Mouse (Mus musculus) MEL (cell line): ENCODE measurements around the gene Oprl1. TPM values are rescaled to one million over a fixed set of nuclear protein-coding genes. Genes with fewer than 3 reads are reported as not detected.

Experiments
- DNase-seq: peaks from one replicate; pipeline ENCODE4 v3.0.0; 2011; ENCODE audit warnings: low read depth, low spot score
- H3K27ac ChIP-seq: 2 replicates; pipeline ENCODE4 v1.5.1; 2012; ENCODE audit warnings: low read depth, mild to moderate bottlenecking, control low read depth, low read length, moderate library complexity; ENCODE audit not compliant: control insufficient read depth
- H3K27me3 ChIP-seq, 2 experiments: fragments of 150-350 bp in 1 of 2; sonication (generic) in 1 of 2; 2 replicates each; pipeline ENCODE4 v1.6.1; 2012; ENCODE audit warnings: low read length in 2 of 2, mild to moderate bottlenecking in 2 of 2, improper control_type of control experiment in 1 of 2, moderate library complexity in 1 of 2; ENCODE audit not compliant: insufficient read depth in 2 of 2, control insufficient read depth in 1 of 2
- H3K36me3 ChIP-seq, 2 experiments: 2 replicates each; pipeline ENCODE4 v1.6.1; 2012 to 2014; ENCODE audit warnings: low read length in 2 of 2, improper control_type of control experiment in 1 of 2, inconsistent platforms in 1 of 2, mild to moderate bottlenecking in 1 of 2; ENCODE audit not compliant: insufficient read depth in 2 of 2, control insufficient read depth in 1 of 2
- H3K4me1 ChIP-seq, 2 experiments: fragments of 150-350 bp in 1 of 2; sonication (generic) in 1 of 2; 2 replicates each; pipeline ENCODE4 v1.6.1; 2012; ENCODE audit warnings: low read length in 2 of 2, improper control_type of control experiment in 1 of 2, mild to moderate bottlenecking in 1 of 2; ENCODE audit not compliant: insufficient read depth in 2 of 2, control insufficient read depth in 1 of 2
- H3K4me3 ChIP-seq, 2 experiments: fragments of 150-350 bp in 1 of 2; sonication (generic) in 1 of 2; 2 replicates each; pipeline ENCODE4 v1.5.1; 2012; ENCODE audit warnings: low read depth in 2 of 2, low read length in 2 of 2, mild to moderate bottlenecking in 2 of 2, moderate library complexity in 2 of 2, control low read depth in 1 of 2, improper control_type of control experiment in 1 of 2; ENCODE audit not compliant: control insufficient read depth in 1 of 2, insufficient read depth in 1 of 2
- H3K79me2 ChIP-seq: 2 replicates; pipeline ENCODE4 v1.6.1; 2012; ENCODE audit warnings: mild to moderate bottlenecking, low read length, moderate library complexity; ENCODE audit not compliant: control insufficient read depth, poor library complexity, insufficient read depth
- H3K9ac ChIP-seq: 2 replicates; pipeline ENCODE4 v1.6.1; 2012; ENCODE audit warnings: low read depth, mild to moderate bottlenecking, control low read depth, low read length, moderate library complexity; ENCODE audit not compliant: control insufficient read depth, poor library complexity, severe bottlenecking
- H3K9me3 ChIP-seq: fragments of 150-350 bp; sonication (generic); replicated peaks from 2 replicates; pipeline ENCODE4 v1.6.1; 2012; ENCODE audit warnings: mild to moderate bottlenecking, low read length, improper control_type of control experiment, moderate library complexity; ENCODE audit not compliant: insufficient read depth
- BHLHE40 ChIP-seq: IDR thresholded peaks from 2 replicates; pipeline ENCODE4 v1.6.1; 2012; ENCODE audit warnings: low read depth, mild to moderate bottlenecking, inconsistent platforms, low read length, improper control_type of control experiment, borderline replicate concordance
- CHD1 ChIP-seq: IDR thresholded peaks from 2 replicates; pipeline ENCODE4 v1.6.1; 2012; ENCODE audit warnings: low read depth, mild to moderate bottlenecking, inconsistent platforms, low read length, improper control_type of control experiment
- CHD2 ChIP-seq: IDR thresholded peaks from 2 replicates; pipeline ENCODE4 v1.6.1; 2011; ENCODE audit warnings: low read length, improper control_type of control experiment
- CTCF ChIP-seq, 3 experiments: IDR thresholded peaks in 2 of 3; conservative IDR thresholded peaks in 1 of 3; 2 replicates each; pipeline ENCODE4 v1.5.1; 2011 to 2012; ENCODE audit warnings: low read length in 3 of 3, low read depth in 2 of 3, mild to moderate bottlenecking in 2 of 3, improper control_type of control experiment in 1 of 3, inconsistent platforms in 1 of 3, mixed read lengths in 1 of 3, moderate library complexity in 1 of 3; ENCODE audit not compliant: control insufficient read depth in 1 of 3, insufficient read depth in 1 of 3, poor library complexity in 1 of 3, severe bottlenecking in 1 of 3
- E2F4 ChIP-seq: IDR thresholded peaks from 2 replicates; pipeline ENCODE4 v1.6.1; 2011; ENCODE audit warnings: low read depth, low read length, improper control_type of control experiment, borderline replicate concordance
- ELF1 ChIP-seq: IDR thresholded peaks from 2 replicates; pipeline ENCODE4 v1.6.1; 2014; ENCODE audit warnings: low read depth, mild to moderate bottlenecking, inconsistent platforms, low read length, improper control_type of control experiment, moderate library complexity
- EP300 ChIP-seq, 2 experiments: IDR thresholded peaks; 2 replicates each; pipeline ENCODE4 v1.6.1; 2011; ENCODE audit warnings: improper control_type of control experiment in 2 of 2, low read length in 2 of 2, low read depth in 1 of 2, mild to moderate bottlenecking in 1 of 2
- ETS1 ChIP-seq: IDR thresholded peaks from 2 replicates; pipeline ENCODE4 v1.6.1; 2012; ENCODE audit warnings: low read depth, mild to moderate bottlenecking, inconsistent platforms, low read length, improper control_type of control experiment, moderate library complexity
- GABPA ChIP-seq: IDR thresholded peaks from 2 replicates; pipeline ENCODE4 v1.6.1; 2012; ENCODE audit warnings: low read depth, mild to moderate bottlenecking, inconsistent platforms, low read length, improper control_type of control experiment, moderate library complexity
- GATA1 ChIP-seq: IDR thresholded peaks from 2 replicates; pipeline ENCODE4 v1.6.1; 2011; ENCODE audit warnings: low read depth, low read length, improper control_type of control experiment
- HCFC1 ChIP-seq: IDR thresholded peaks from 2 replicates; pipeline ENCODE4 v1.6.1; 2012; ENCODE audit warnings: low read depth, mild to moderate bottlenecking, inconsistent platforms, low read length, improper control_type of control experiment, moderate library complexity
- JUND ChIP-seq: IDR thresholded peaks from 2 replicates; pipeline ENCODE4 v1.6.1; 2011; ENCODE audit warnings: low read depth, mild to moderate bottlenecking, improper control_type of control experiment, low read length
- KAT2A ChIP-seq: conservative IDR thresholded peaks from 2 replicates; pipeline ENCODE4 v1.6.1; 2012; ENCODE audit warnings: low read depth, low read length, improper control_type of control experiment, inconsistent platforms
- MEF2A ChIP-seq: IDR thresholded peaks from 2 replicates; pipeline ENCODE4 v1.6.1; 2014; ENCODE audit warnings: low read depth, mild to moderate bottlenecking, inconsistent platforms, low read length, improper control_type of control experiment; ENCODE audit not compliant: poor library complexity, insufficient replicate concordance, severe bottlenecking; ENCODE audit errors: extremely low read depth
- MXI1 ChIP-seq: IDR thresholded peaks from 2 replicates; pipeline ENCODE4 v1.6.1; 2011; ENCODE audit warnings: mild to moderate bottlenecking, low read depth, low read length, improper control_type of control experiment
- MYB ChIP-seq: IDR thresholded peaks from 2 replicates; pipeline ENCODE4 v1.6.1; 2011; ENCODE audit warnings: mild to moderate bottlenecking, low read depth, low read length, improper control_type of control experiment
- MYC ChIP-seq: IDR thresholded peaks from 2 replicates; pipeline ENCODE4 v1.6.1; 2011; ENCODE audit warnings: low read depth, mild to moderate bottlenecking, low read length, improper control_type of control experiment, moderate library complexity
- NRF1 ChIP-seq: IDR thresholded peaks from 2 replicates; pipeline ENCODE4 v1.6.1; 2014; ENCODE audit warnings: low read depth, mild to moderate bottlenecking, inconsistent platforms, low read length, improper control_type of control experiment, moderate library complexity; ENCODE audit not compliant: poor library complexity, insufficient read depth, severe bottlenecking
- POLR2A ChIP-seq, 2 experiments: IDR thresholded peaks; 2 replicates each; pipeline ENCODE4 v1.6.1; 2011 to 2012; ENCODE audit warnings: low read length in 2 of 2, mild to moderate bottlenecking in 2 of 2, control low read depth in 1 of 2, improper control_type of control experiment in 1 of 2, low read depth in 1 of 2, moderate library complexity in 1 of 2; ENCODE audit not compliant: control insufficient read depth in 1 of 2, insufficient read depth in 1 of 2, poor library complexity in 1 of 2
- POLR2AphosphoS2 ChIP-seq: IDR thresholded peaks from 2 replicates; pipeline ENCODE4 v1.6.1; 2011; ENCODE audit warnings: low read length, improper control_type of control experiment
- SIN3A ChIP-seq: IDR thresholded peaks from 2 replicates; pipeline ENCODE4 v1.6.1; 2012; ENCODE audit warnings: low read length, improper control_type of control experiment, inconsistent platforms
- SMC3 ChIP-seq: IDR thresholded peaks from 2 replicates; pipeline ENCODE4 v1.6.1; 2011; ENCODE audit warnings: low read depth, low read length, improper control_type of control experiment
- TAL1 ChIP-seq: IDR thresholded peaks from 2 replicates; pipeline ENCODE4 v1.6.1; 2012; ENCODE audit warnings: mild to moderate bottlenecking, inconsistent platforms, low read length, moderate library complexity, mixed read lengths
- UBTF ChIP-seq: IDR thresholded peaks from 2 replicates; pipeline ENCODE4 v1.6.1; 2012; ENCODE audit warnings: low read depth, mild to moderate bottlenecking, inconsistent platforms, low read length, improper control_type of control experiment, moderate library complexity, borderline replicate concordance; ENCODE audit not compliant: insufficient read depth
- USF1 ChIP-seq: IDR thresholded peaks from 2 replicates; pipeline ENCODE4 v1.6.1; 2014; ENCODE audit warnings: low read depth, mild to moderate bottlenecking, inconsistent platforms, low read length, improper control_type of control experiment, moderate library complexity
- USF2 ChIP-seq, 2 experiments: IDR thresholded peaks; 2 replicates each; pipeline ENCODE4 v1.6.1; 2011 to 2012; ENCODE audit warnings: improper control_type of control experiment in 2 of 2, low read length in 2 of 2, borderline replicate concordance in 1 of 2, inconsistent platforms in 1 of 2, low read depth in 1 of 2, mild to moderate bottlenecking in 1 of 2; ENCODE audit not compliant: insufficient read depth in 1 of 2
- ZKSCAN1 ChIP-seq: IDR thresholded peaks from 2 replicates; pipeline ENCODE4 v1.6.1; 2012; ENCODE audit warnings: low read depth, mild to moderate bottlenecking, inconsistent platforms, low read length, improper control_type of control experiment, moderate library complexity
- ZMIZ1 ChIP-seq: IDR thresholded peaks from 2 replicates; pipeline ENCODE4 v1.6.1; 2012; ENCODE audit warnings: low read depth, mild to moderate bottlenecking, inconsistent platforms, low read length, improper control_type of control experiment, moderate library complexity
- polyA plus RNA-seq, 2 experiments: library from polyadenylated mRNA; stranded (reverse) in 1 of 2; unstranded in 1 of 2; fragments of >175 nt in 1 of 2; fragments of >200 nt in 1 of 2; gene quantifications; 2 replicates each; pipeline versions ENCODE4 v1.2.1 to v1.2.4; 2012; ENCODE audit warnings: low replicate concordance in 2 of 2, low read depth in 1 of 2; ENCODE audit not compliant: insufficient read length in 2 of 2, insufficient read depth in 1 of 2, missing spikeins in 1 of 2
- total RNA-seq: library from RNA; depleted of rRNA; stranded (reverse); fragments of 300-350 nt; gene quantifications from 2 replicates; pipeline ENCODE4 v1.2.3, GENCODE M21; 2012

The Oprl1 gene
- total and polyA plus RNA-seq, 3 experiments, result 0.04 to 0.25 TPM; not detected in 1

- Histone ChIP-seq H3K9me3 (no peaks in the 10 kb centered on the region), H3K27ac (no peak overlapping the region), H3K79me2 (no peaks in the 10 kb centered on the region), H3K4me3 (no peak overlapping the region), H3K9ac (no peak overlapping the region), H3K4me1 (no peaks in the 10 kb centered on the region), H3K27me3 (peaks cover 0 to 3% of the 10 kb centered on the region in 2 experiments; a peak in 1 of 4 replicates), H3K36me3 (no peaks in the 10 kb centered on the region)
- TF ChIP-seq ELF1 (no peak), CHD1 (no peak), MYC (no peak), GATA1 (no peak), ETS1 (no peak), UBTF (no peak), SMC3 (no peak), BHLHE40 (no peak), CHD2 (no peak), EP300 (IDR thresholded peaks at IDR 0.05; ENCODE audit: low read depth in 1 of 2, low read length in 2 of 2) (no peak), CTCF (IDR thresholded peaks at IDR 0.05 in 2 of 3, conservative IDR thresholded peaks at IDR 0.05 in 1 of 3; ENCODE audit: control insufficient read depth in 1 of 3, insufficient read depth in 1 of 3, low read depth in 2 of 3, low read length in 3 of 3, poor library complexity in 1 of 3, severe bottlenecking in 1 of 3) (no peak), JUND (no peak), GABPA (no peak), ZKSCAN1 (no peak), SIN3A (no peak), USF2 (IDR thresholded peaks at IDR 0.05; ENCODE audit: borderline replicate concordance in 1 of 2, insufficient read depth in 1 of 2, low read depth in 1 of 2, low read length in 2 of 2) (no peak), HCFC1 (no peak), USF1 (no peak)
- DNase-seq, result no peak
Measured at GRCm38 (mm10) chr2:181765251-181765650, 50.4 kb downstream of the Oprl1 start.

DNA sequence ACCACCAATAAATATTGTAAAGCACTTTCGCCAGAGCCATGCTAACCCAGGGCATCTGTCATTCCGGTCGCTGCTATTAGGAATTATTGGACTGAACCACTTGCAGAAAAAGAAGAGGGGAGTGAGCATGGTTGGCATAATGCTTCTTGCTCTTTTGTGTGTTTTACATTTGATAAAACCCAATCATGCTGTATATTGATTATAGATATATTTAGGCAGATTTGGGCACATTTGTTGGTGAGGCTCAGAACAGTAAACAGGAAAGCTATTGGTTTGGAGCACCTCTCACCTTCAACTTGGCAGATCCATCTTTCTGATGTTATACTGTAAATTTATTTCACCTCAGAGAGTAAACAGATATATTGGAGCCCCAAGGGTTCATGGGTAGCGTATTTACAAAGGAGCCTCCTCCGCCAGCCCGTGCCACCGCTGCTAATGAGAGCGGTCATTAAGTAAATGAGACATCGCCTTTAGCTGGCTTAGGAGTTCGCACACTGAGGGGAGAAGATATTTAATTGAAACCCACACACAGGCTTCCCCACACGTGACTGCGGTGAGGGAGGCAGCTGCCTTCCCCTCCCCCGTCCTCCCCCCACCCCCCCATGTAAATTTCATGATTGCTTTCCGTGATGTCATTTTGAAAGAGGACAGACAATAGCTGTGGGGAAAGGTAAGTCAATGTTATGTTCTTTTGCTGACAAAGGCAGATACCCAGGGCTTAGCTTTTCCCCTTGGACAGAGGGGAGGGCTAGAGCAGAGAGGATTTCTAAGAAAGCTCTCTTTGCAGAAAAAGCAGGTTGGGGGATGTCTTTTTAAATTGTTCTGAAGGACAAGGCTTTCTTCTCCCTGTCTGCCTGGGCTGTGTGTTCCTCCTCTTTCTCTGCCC is 52.1 kb downstream of the Oprl1 start:
- DNase-seq, result no peak
- Histone ChIP-seq H3K4me1 (no peaks in the 10 kb centered on the region), H3K9me3 (no peaks in the 10 kb centered on the region), H3K79me2 (no peaks in the 10 kb centered on the region), H3K4me3 (no peak overlapping the region), H3K27ac (no peak overlapping the region), H3K9ac (no peak overlapping the region), H3K36me3 (no peaks in the 10 kb centered on the region)
- TF ChIP-seq E2F4 (no peak), ZMIZ1 (no peak), MYB (no peak), CHD1 (no peak), USF1 (no peak), GATA1 (no peak), MXI1 (no peak), KAT2A (no peak), MEF2A (no peak), POLR2AphosphoS2 (no peak), HCFC1 (no peak), TAL1 (no peak), POLR2A (IDR thresholded peaks at IDR 0.05; ENCODE audit: control insufficient read depth in 1 of 2, insufficient read depth in 1 of 2, low read depth in 1 of 2, low read length in 2 of 2, poor library complexity in 1 of 2) (no peak), BHLHE40 (no peak), CTCF (IDR thresholded peaks at IDR 0.05 in 2 of 3, conservative IDR thresholded peaks at IDR 0.05 in 1 of 3; ENCODE audit: control insufficient read depth in 1 of 3, insufficient read depth in 1 of 3, low read depth in 2 of 3, low read length in 3 of 3, poor library complexity in 1 of 3, severe bottlenecking in 1 of 3) (no peak), NRF1 (no peak)
- TF ChIP-seq, all 39 proteins: peak for 0
- peaks cover 0 to 3% of the 10 kb centered on the region in 2 experiments; a peak in 1 of 4 replicates for H3K27me3 ChIP-seq
